Mouse (Mus musculus) embryonic facial prominence, embryonic 13.5 days (tissue): ENCODE results near the gene Kcnd3. TPM values are rescaled to one million over a fixed set of nuclear protein-coding genes. Genes with fewer than 3 reads are reported as not detected.
"Not testable (repeated sequence)": the region's sequence is repeated elsewhere in the genome, so short reads cannot be mapped to it uniquely, and the experiment has no call there.

ENCODE experiments used
- ATAC-seq: fragments of 200-750 bp; cut with Nextera tagmentation; 2 replicates; pipeline ENCODE4 v1.8.0; 2017; ENCODE audit warnings: low read depth; ENCODE audit not compliant: insufficient number of reproducible peaks, insufficient read depth, low FRiP score, low TSS enrichment
- H3K27ac ChIP-seq: fragments of 300-500 bp; sonication (generic); 2 replicates; pipeline ENCODE4 v1.5.1; 2015; ENCODE audit warnings: moderate library complexity, mild to moderate bottlenecking, inconsistent platforms
- H3K27me3 ChIP-seq: fragments of 300-500 bp; sonication (generic); 2 replicates; pipeline ENCODE4 v1.6.1; 2015; ENCODE audit warnings: mild to moderate bottlenecking, inconsistent platforms
- H3K36me3 ChIP-seq: fragments of 300-500 bp; sonication (generic); 2 replicates; pipeline ENCODE4 v1.6.1; 2015; ENCODE audit warnings: mild to moderate bottlenecking, inconsistent platforms
- H3K4me1 ChIP-seq: fragments of 300-500 bp; sonication (generic); 2 replicates; pipeline ENCODE4 v1.6.1; 2015; ENCODE audit warnings: inconsistent platforms
- H3K4me2 ChIP-seq: fragments of 300-500 bp; sonication (generic); 2 replicates; pipeline ENCODE4 v1.6.1; 2015; ENCODE audit warnings: moderate library complexity, mild to moderate bottlenecking, inconsistent platforms
- H3K4me3 ChIP-seq: fragments of 300-500 bp; sonication (generic); 2 replicates; pipeline ENCODE4 v1.5.1; 2015; ENCODE audit warnings: mild to moderate bottlenecking, inconsistent platforms
- H3K9ac ChIP-seq: fragments of 300-500 bp; sonication (generic); 2 replicates; pipeline ENCODE4 v1.6.1; 2015; ENCODE audit warnings: mild to moderate bottlenecking, inconsistent platforms
- H3K9me3 ChIP-seq: fragments of 300-500 bp; sonication (generic); 2 replicates; pipeline ENCODE4 v1.6.1; 2016; ENCODE audit warnings: inconsistent platforms
- WGBS: fragments of 180-500 bp; shearing (Covaris S2); methylation state at CpG from one replicate; pipeline ENCODE4 v1.1.7; 2015; ENCODE audit warnings: mixed read lengths; 5-methylcytosine and 5-hydroxymethylcytosine counted together
- polyA plus RNA-seq: library from polyadenylated mRNA; unstranded; fragments of >200 nt; fragmentation: Nextera tagmentation; extraction: Ambion mirVana; gene quantifications from 2 replicates; pipeline ENCODE4 v1.2.1, GENCODE M21; 2015

Kcnd3 gene
- polyA plus RNA-seq, 1 experiment from 2014 or later = 0.44 TPM

- Histone ChIP-seq H3K4me1 (peaks cover 10% of the 10 kb centered on the region), H3K4me3 (no peak overlapping the region), H3K36me3 (no peaks in the 10 kb centered on the region), H3K9ac (no peak overlapping the region), H3K9me3 (no peaks in the 10 kb centered on the region), H3K27me3 (peaks cover 27% of the 10 kb centered on the region), H3K4me2 (no peak overlapping the region), H3K27ac (no peak overlapping the region)
- WGBS = 74% methylated on average over 14 of the region's 14 CpGs
- ATAC-seq = no peak
These were observed 241.4 kb downstream of the Kcnd3 start for GRCm38 (mm10) chr3:105693327-105694080.

- Histone ChIP-seq H3K9me3 (no peaks in the 10 kb centered on the region), H3K4me1 (peaks cover 10% of the 10 kb centered on the region), H3K4me2 (peak overlapping the region; percentile 46), H3K9ac (peak overlapping the region; percentile 38; the same call in 1 of the 2 replicates), H3K36me3 (no peaks in the 10 kb centered on the region), H3K27ac (no peak overlapping the region), H3K4me3 (peak overlapping the region; percentile 5), H3K27me3 (peaks cover 27% of the 10 kb centered on the region)
- WGBS = 25% methylated on average over 20 of the region's 20 CpGs
- no peak for ATAC-seq
These were observed 243.6 kb downstream of the Kcnd3 start for GRCm38 (mm10) chr3:105695476-105696386.

- 66% methylated on average over 17 of the region's 17 CpGs for WGBS
- Histone ChIP-seq H3K9me3 (no peaks in the 10 kb centered on the region), H3K9ac (peak overlapping the region; percentile 38; the same call in 1 of the 2 replicates), H3K4me1 (peaks cover 10% of the 10 kb centered on the region), H3K36me3 (no peaks in the 10 kb centered on the region), H3K4me3 (no peak overlapping the region), H3K4me2 (peak overlapping the region; percentile 46), H3K27ac (no peak overlapping the region), H3K27me3 (peaks cover 27% of the 10 kb centered on the region)
- ATAC-seq = no peak
These were observed 244.4 kb downstream of the Kcnd3 start for GRCm38 (mm10) chr3:105696387-105697147.

- H3K36me3 ChIP-seq = no peaks in the 10 kb centered on the region
- H3K4me3 ChIP-seq = no peak overlapping the region
- H3K9me3 ChIP-seq = no peaks in the 10 kb centered on the region
- H3K4me2 ChIP-seq = no peak overlapping the region
- 74% methylated on average over 5 of the region's 5 CpGs for WGBS
- peaks cover 32% of the 10 kb centered on the region for H3K27me3 ChIP-seq
- no peak for ATAC-seq
- no peak overlapping the region for H3K27ac ChIP-seq
- H3K4me1 ChIP-seq = peaks cover 10% of the 10 kb centered on the region
- no peak overlapping the region for H3K9ac ChIP-seq
These were observed 245.0 kb downstream of the Kcnd3 start for GRCm38 (mm10) chr3:105697148-105697441.

- Histone ChIP-seq H3K36me3 (no peaks in the 10 kb centered on the region), H3K27me3 (peaks cover 36% of the 10 kb centered on the region), H3K9ac (no peak overlapping the region), H3K4me3 (no peak overlapping the region), H3K27ac (no peak overlapping the region), H3K4me1 (peaks cover 10% of the 10 kb centered on the region), H3K4me2 (no peak overlapping the region), H3K9me3 (no peaks in the 10 kb centered on the region)
- ATAC-seq = no peak
- WGBS = 81% methylated on average over 1 of the region's 1 CpGs
These were observed 246.2 kb downstream of the Kcnd3 start for GRCm38 (mm10) chr3:105698311-105698710.

GRCm38 (mm10) chr3:105699241-105699933, 247.3 kb downstream of the Kcnd3 start:
- Histone ChIP-seq H3K4me2 (no peak overlapping the region), H3K9me3 (no peaks in the 10 kb centered on the region), H3K27me3 (peaks cover 36% of the 10 kb centered on the region), H3K9ac (no peak overlapping the region), H3K36me3 (no peaks in the 10 kb centered on the region), H3K4me3 (no peak overlapping the region), H3K27ac (no peak overlapping the region), H3K4me1 (peaks cover 15% of the 10 kb centered on the region)
- 46% methylated on average over 3 of the region's 3 CpGs for WGBS
- no peak for ATAC-seq

- Histone ChIP-seq H3K4me1 (peaks cover 21% of the 10 kb centered on the region), H3K27me3 (peaks cover 34% of the 10 kb centered on the region)
- H3K4me2 ChIP-seq, H3K27ac ChIP-seq, H3K36me3 ChIP-seq, ATAC-seq, H3K9me3 ChIP-seq, H3K9ac ChIP-seq, H3K4me3 ChIP-seq: not testable (repeated sequence)
- 40% methylated on average over 1 of the region's 1 CpGs for WGBS
These were observed 248.7 kb downstream of the Kcnd3 start for GRCm38 (mm10) chr3:105700786-105701185.

GRCm38 (mm10) chr3:105701399-105701798, 249.3 kb downstream of the Kcnd3 start:
- Histone ChIP-seq H3K36me3 (no peaks in the 10 kb centered on the region), H3K9ac (no peak overlapping the region), H3K9me3 (no peaks in the 10 kb centered on the region), H3K27ac (no peak overlapping the region), H3K4me2 (no peak overlapping the region), H3K4me3 (no peak overlapping the region), H3K27me3 (peaks cover 41% of the 10 kb centered on the region), H3K4me1 (peaks cover 17% of the 10 kb centered on the region)
- ATAC-seq = no peak
- 51% methylated on average over 5 of the region's 5 CpGs for WGBS

- Histone ChIP-seq H3K9me3 (no peaks in the 10 kb centered on the region), H3K4me1 (peaks cover 21% of the 10 kb centered on the region), H3K27me3 (peaks cover 45% of the 10 kb centered on the region), H3K27ac (no peak overlapping the region), H3K4me2 (0 out of 2 replicates have a peak overlapping the region, but pooled peaks have one; percentile 95), H3K4me3 (no peak overlapping the region), H3K36me3 (no peaks in the 10 kb centered on the region), H3K9ac (no peak overlapping the region)
- no peak for ATAC-seq
- WGBS = 45% methylated on average over 6 of the region's 6 CpGs
These were observed 251.4 kb downstream of the Kcnd3 start for GRCm38 (mm10) chr3:105703571-105703970.

- peaks cover 45% of the 10 kb centered on the region for H3K27me3 ChIP-seq
- H3K36me3 ChIP-seq = no peaks in the 10 kb centered on the region
- peak within 1 kb of the TSS; percentile 95 for H3K4me2 ChIP-seq
- 5% methylated on average over 39 of the region's 43 CpGs for WGBS
- ATAC-seq = peak; percentile 92
- H3K4me1 ChIP-seq = peaks cover 21% of the 10 kb centered on the region
- peak within 1 kb of the TSS; percentile 13; the same call in 1 of the 2 replicates for H3K27ac ChIP-seq
- no peaks in the 10 kb centered on the region for H3K9me3 ChIP-seq
- peak within 1 kb of the TSS; percentile 73 for H3K9ac ChIP-seq
- H3K4me3 ChIP-seq = peak within 1 kb of the TSS; percentile 54
These were observed 252.2 kb downstream of the Kcnd3 start, which contains the start of gene Inka2 for GRCm38 (mm10) chr3:105704031-105705008. TSS of gene Inka2 (plus strand) at chr3:105704599.
